Mouse (Mus musculus) embryo, embryonic 11.5 days (tissue): Measurements from ENCODE around the gene Pdia5.
A peak's percentile ranks its signal among the peaks of the same experiment; 100 is the strongest.

ENCODE experiments used
- DNase-seq: peaks from one replicate; pipeline ENCODE4 v3.0.0-alpha.2; 2012; ENCODE audit warnings: low read depth, low spot score

Gene Pdia5

GRCm38 (mm10) chr16:35441346-35442025 lies 49.2 kb downstream of the Pdia5 start:
- no peak for DNase-seq

GRCm38 (mm10) chr16:35439046-35439445 lies 51.6 kb downstream of the Pdia5 start:
- no peak for DNase-seq

DNA sequence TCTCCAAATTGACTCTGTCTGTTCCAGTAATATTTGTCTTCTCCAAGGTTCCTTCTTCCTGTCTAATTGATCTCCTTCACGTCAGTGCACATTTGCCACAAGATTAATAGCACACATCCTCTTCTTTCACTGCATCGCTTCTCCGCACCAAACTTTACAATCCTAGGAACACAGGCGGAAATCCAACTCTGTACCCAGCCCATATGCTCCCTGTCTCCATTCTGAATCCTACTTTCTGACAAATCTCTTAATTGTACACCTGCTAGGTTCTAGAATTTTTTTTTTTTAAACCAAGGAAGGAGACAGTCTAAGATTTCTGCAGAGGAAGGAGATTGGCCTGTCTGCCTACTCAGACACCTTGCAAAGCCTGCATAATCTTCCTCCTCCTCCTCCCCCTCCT lies 59.1 kb downstream of the Pdia5 start:
- no peak for DNase-seq

- no peak for DNase-seq
These were observed 65.7 kb downstream of the Pdia5 start for GRCm38 (mm10) chr16:35424926-35425325.

- DNase-seq, result no peak
These were observed 67.2 kb downstream of the Pdia5 start for GRCm38 (mm10) chr16:35423250-35424139.

- no peak for DNase-seq
These were observed 68.0 kb downstream of the Pdia5 start for GRCm38 (mm10) chr16:35422705-35423104.

- DNase-seq, result no peak
These were observed 68.5 kb downstream of the Pdia5 start for GRCm38 (mm10) chr16:35422141-35422540.

- no peak for DNase-seq
These were observed 76.1 kb downstream of the Pdia5 start for GRCm38 (mm10) chr16:35414616-35415015.

- no peak for DNase-seq
These were observed 84.0 kb downstream of the Pdia5 start for GRCm38 (mm10) chr16:35406706-35407105.

GRCm38 (mm10) chr16:35406166-35406565 lies 84.5 kb downstream of the Pdia5 start:
- no peak for DNase-seq

GRCm38 (mm10) chr16:35405348-35406080 lies 85.2 kb downstream of the Pdia5 start:
- DNase-seq, result no peak

GRCm38 (mm10) chr16:35404864-35405263 lies 85.8 kb downstream of the Pdia5 start:
- no peak for DNase-seq

GRCm38 (mm10) chr16:35403891-35404290 lies 86.8 kb downstream of the Pdia5 start:
- DNase-seq, result no peak

- DNase-seq, result no peak
These were observed 87.3 kb downstream of the Pdia5 start for GRCm38 (mm10) chr16:35403356-35403755.

- DNase-seq, result no peak
These were observed 97.9 kb downstream of the Pdia5 start for GRCm38 (mm10) chr16:35392813-35393212.

- DNase-seq, result no peak
These were observed 105.0 kb downstream of the Pdia5 start for GRCm38 (mm10) chr16:35385654-35386053.

GRCm38 (mm10) chr16:35380048-35380447 lies 110.6 kb downstream of the Pdia5 start:
- no peak for DNase-seq

- no peak for DNase-seq
These were observed 111.3 kb downstream of the Pdia5 start for GRCm38 (mm10) chr16:35379344-35379743.

DNA sequence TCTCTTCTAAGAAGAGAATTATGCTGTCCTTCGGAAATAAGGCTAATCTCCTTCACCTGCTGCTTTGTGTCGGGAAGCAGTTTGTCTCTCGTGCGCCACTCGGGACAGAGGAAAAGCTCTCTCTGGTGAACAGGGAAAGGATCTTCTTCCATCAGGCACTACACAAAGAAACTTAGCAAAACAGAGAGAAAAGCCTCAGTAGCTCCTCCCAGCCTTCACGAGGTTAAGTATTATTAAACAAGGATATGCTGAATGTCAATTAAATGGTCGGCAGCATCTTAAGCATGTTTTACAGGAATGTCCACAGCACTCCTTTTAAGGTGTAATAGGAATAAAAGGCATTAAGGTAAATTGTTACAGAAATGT lies 126.6 kb downstream of the Pdia5 start:
- no peak for DNase-seq

DNA sequence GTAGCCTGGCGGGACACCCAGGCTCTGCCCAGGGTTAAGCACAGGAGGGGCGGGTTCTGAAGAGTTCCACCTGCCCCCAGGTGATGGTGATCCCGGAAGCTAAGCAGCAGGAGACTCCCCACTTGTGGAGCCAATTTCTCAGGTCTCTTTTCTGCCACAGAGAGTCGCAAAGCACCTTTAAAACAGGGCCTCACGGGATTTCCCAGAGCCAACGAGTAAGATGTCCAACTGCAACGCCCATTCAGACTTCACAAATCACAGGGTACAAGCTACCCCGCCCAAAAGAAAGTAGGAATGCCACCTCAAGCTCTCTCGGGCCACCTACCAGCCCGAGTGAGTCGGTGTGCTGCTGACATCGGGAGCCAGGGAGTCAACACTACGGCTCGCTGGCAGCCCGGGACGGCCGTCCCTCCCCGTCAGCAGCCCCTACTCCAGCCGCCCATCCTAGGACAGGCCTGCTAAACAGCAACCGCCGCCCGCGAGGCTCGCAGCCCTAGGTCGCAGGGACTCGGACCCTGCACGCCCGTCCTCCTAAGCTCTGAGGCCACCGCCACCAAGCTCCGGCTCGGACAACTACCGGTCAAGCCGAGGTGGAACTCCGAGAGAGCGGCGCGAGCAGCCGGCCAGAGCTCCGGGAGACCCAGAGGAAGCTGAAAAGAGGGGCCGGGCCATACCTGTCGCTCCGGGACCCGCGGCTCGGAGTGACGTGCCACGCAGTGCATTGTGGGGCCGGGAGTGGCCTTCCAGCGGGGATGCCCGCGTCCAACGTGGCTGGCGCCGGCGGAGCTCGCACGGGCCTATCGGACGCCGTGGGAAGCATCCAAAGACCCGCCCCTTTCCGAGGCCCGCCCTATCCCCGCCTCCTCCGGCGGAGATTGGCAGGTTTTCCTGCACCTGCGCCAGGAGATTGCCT lies 127.3 kb downstream of the Pdia5 start, which contains the start of gene Sec22a:
Gene Sec22a, minus strand, starts transcription at position 769 of the 913 bp plus-strand sequence.
- peak; percentile 90 for DNase-seq

- DNase-seq, result no peak
These were observed 128.5 kb downstream of the Pdia5 start for GRCm38 (mm10) chr16:35362221-35362620.
